Comparison of ENCODE assay signal across 24 mouse cellular contexts in genomic region chr11:53507098-53507805, GRCm38 (mm10). TPM values are rescaled to one million over a fixed set of nuclear protein-coding genes. Genes with fewer than 3 reads are reported as not detected.
A peak's percentile ranks its signal among the peaks of the same experiment; 100 is the strongest.
DNase-seq lines count a peak whose midpoint lies in the region; ATAC-seq and TF ChIP-seq lines count a peak whose summit lies in the region.
"Had no signal": no experiment of that assay in that cellular context is flagged by ENCODE, and none has a peak within 500 bp of the region (broad histone marks: within the 10 kb centered on the region; RNA-seq: fewer than 3 reads in every experiment).

No protein-coding gene starts in this region.

- H3K4me1 ChIP-seq in CH12.LX (ENCODE audit: control insufficient read depth in 1 of 2, insufficient read depth in 2 of 2): peaks cover 33 to 65% of the 10 kb centered on the region in 2 experiments
- H3K4me1 ChIP-seq: neural tube, embryonic 15.5 days had no signal

- intact Hi-C loops in heart, postnatal 36 days (cut with DNase I): no loop called here
- intact Hi-C loops in heart, postnatal 25 days (cut with DNase I): no loop called here

- TF ChIP-seq POLR2A in CH12.LX (IDR thresholded peaks at IDR 0.05; ENCODE audit: low read depth, low read length): no peak

- H3K9me3 ChIP-seq in CH12.LX (replicated peaks; ENCODE audit: low read length): no peaks in the 10 kb centered on the region
- H3K9me3 ChIP-seq: liver, embryonic 13.5 days; midbrain, embryonic 13.5 days; neural tube, embryonic 15.5 days had no signal

- H3K4me2 ChIP-seq in CH12.LX (ENCODE audit: insufficient read depth, low read depth, poor library complexity, severe bottlenecking): no peak overlapping the region
- H3K4me2 ChIP-seq: liver, embryonic 13.5 days; midbrain, embryonic 13.5 days; neural tube, embryonic 15.5 days had no signal

- in situ Hi-C loops in CH12.LX (cut with MboI; ENCODE audit: low pct_ligation_motif_present, low pct_unique_long_range_greater_than_20kb, low sequenced_read_pairs): no loop called here

- H3K27me3 ChIP-seq in CH12.LX (replicated peaks): no peaks in the 10 kb centered on the region
- H3K27me3 ChIP-seq: liver, embryonic 13.5 days; neural tube, embryonic 15.5 days had no signal

- peak overlapping the region; percentile 29; the same call in 1 of the 2 replicates for H3K27ac ChIP-seq in CH12.LX (ENCODE audit: insufficient read depth, low read depth)
- H3K27ac ChIP-seq: liver, embryonic 13.5 days; midbrain, embryonic 13.5 days; neural tube, embryonic 15.5 days had no signal

- H3K79me2 ChIP-seq in CH12.LX (replicated peaks; ENCODE audit: control insufficient read depth, extremely low read depth, insufficient read depth, poor library complexity, severe bottlenecking): no peaks in the 10 kb centered on the region

- no peaks in the 10 kb centered on the region for H3K36me3 ChIP-seq in CH12.LX (replicated peaks in 1 of 2; ENCODE audit: control insufficient read depth in 1 of 2, insufficient read depth in 1 of 2, low read length in 1 of 2)
- H3K36me3 ChIP-seq: liver, embryonic 13.5 days; midbrain, embryonic 13.5 days; neural tube, embryonic 15.5 days had no signal

- peak overlapping the region; percentile 18; the same call in 1 of the 2 replicates for H3K9ac ChIP-seq in CH12.LX (ENCODE audit: insufficient read depth, low read depth)
- H3K9ac ChIP-seq: liver, embryonic 13.5 days; midbrain, embryonic 13.5 days; neural tube, embryonic 15.5 days had no signal

- peak; percentile 64 to 72 for DNase-seq in heart, adult 18-20 months
- DNase-seq in heart, postnatal 36 days: no peak
- no peak for DNase-seq in CH12.LX (ENCODE audit: extremely low read depth)
- peak; percentile 68 for DNase-seq in brain, adult 2 months (ENCODE audit: low read depth, low spot score)
- DNase-seq in heart, postnatal 25 days (ENCODE audit: low spot score): peak; percentile 33
- no peak for DNase-seq in right cerebral cortex, postnatal 10 days (ENCODE audit: low spot score in 2 of 2)
- DNase-seq: liver, embryonic 13.5 days; retina, postnatal 1 day; thymus, postnatal 4 days had no signal

- no peak for TF ChIP-seq CTCF in CH12.LX (conservative IDR thresholded peaks at IDR 0.05 in 1 of 2, IDR thresholded peaks at IDR 0.05 in 1 of 2; ENCODE audit: low read depth in 2 of 2, low read length in 2 of 2)

- no peak for TF ChIP-seq EP300 in CH12.LX (IDR thresholded peaks at IDR 0.05; ENCODE audit: low read length)

- no peak overlapping the region for H3K4me3 ChIP-seq in CH12.LX (replicated peaks in 1 of 3; ENCODE audit: low read depth in 2 of 3, low read length in 2 of 3, poor library complexity in 1 of 3)
- H3K4me3 ChIP-seq: liver, embryonic 13.5 days; midbrain, embryonic 13.5 days; neural tube, embryonic 15.5 days had no signal

- dilution Hi-C loops in CH12.LX (cut with MboI; ENCODE audit: extremely low pct_ligation_motif_present, extremely low pct_unique_long_range_greater_than_20kb, low sequenced_read_pairs): no loop called here

- ATAC-seq in erythroblast, adult 5-6 weeks (replicated peaks; ENCODE audit: low FRiP score, poor library complexity, severe bottlenecking): no peak
- ATAC-seq: forebrain, embryonic 16.5 days; inflammation-experienced regulatory T-cells, adult 6 months; midbrain, embryonic 13.5 days had no signal

- TF ChIP-seq RAD21 in CH12.LX (IDR thresholded peaks at IDR 0.05; ENCODE audit: low read depth, low read length): no peak

TF ChIP-seq in CH12.LX, 34 proteins besides CTCF, POLR2A, EP300 and RAD21:
- TF ChIP-seq TCF12 (IDR thresholded peaks at IDR 0.05; ENCODE audit: low read depth, low read length) (no peak), TBP (conservative IDR thresholded peaks at IDR 0.05; ENCODE audit: low read depth, low read length) (no peak), ETS1 (conservative IDR thresholded peaks at IDR 0.05; ENCODE audit: low read depth, low read length) (no peak), E2F4 (IDR thresholded peaks at IDR 0.05; ENCODE audit: insufficient replicate concordance, low read depth, low read length) (no peak), JUND (conservative IDR thresholded peaks at IDR 0.05; ENCODE audit: low read depth, low read length) (no peak), UBTF (IDR thresholded peaks at IDR 0.05; ENCODE audit: low read depth, low read length) (no peak), NELFE (IDR thresholded peaks at IDR 0.05; ENCODE audit: low read depth, low read length) (no peak), USF1 (IDR thresholded peaks at IDR 0.05; ENCODE audit: low read depth, low read length) (no peak)

RNA-seq across cellular contexts. Expression of gene Sept8, which starts 11.8 kb away (rescaled TPM):
- 10 to 100 TPM; 24.7 to 24.8 TPM for total RNA-seq in heart, adult 18-20 months (2021)
- total RNA-seq in heart, postnatal 36 days (2021): 10 to 100 TPM; 28.4 to 35.3 TPM
- total RNA-seq in CH12.LX (2012; rRNA removed): 14.9 and 21.9 TPM in 2 replicates
- total RNA-seq in CH12.LX (2014; rRNA removed): 8.2 and 8.5 TPM in 2 replicates
- polyA plus RNA-seq in CH12.LX (2012; ENCODE audit: insufficient read length, low read depth): 15.2 and 15.3 TPM in 2 replicates
- 10 to 100 TPM; 32.0 to 37.0 TPM for total RNA-seq in heart, postnatal 25 days (2021)
- 28.1 and 29.9 TPM in 2 replicates for total RNA-seq in erythroblast, adult 5-6 weeks (2015; ENCODE audit: low replicate concordance)
- 31.2 and 60.5 TPM in 2 replicates for total RNA-seq in erythroblast, adult 5-6 weeks (2017; ENCODE audit: low replicate concordance)

RNA-seq across cellular contexts. Expression of gene Sowaha, which starts 27.2 kb away (rescaled TPM):
- total RNA-seq in heart, adult 18-20 months (2021): under 1 TPM; 0.28 to 0.30 TPM
- under 1 TPM; 0.14 TPM for total RNA-seq in heart, postnatal 36 days (2021)
- total RNA-seq in CH12.LX (2012; rRNA removed): not detected in 2 replicates
- total RNA-seq in CH12.LX (2014; rRNA removed): not detected in 2 replicates
- polyA plus RNA-seq in CH12.LX (2012; ENCODE audit: insufficient read length, low read depth): not detected in 2 replicates
- under 1 TPM; 0.08 to 0.17 TPM for total RNA-seq in heart, postnatal 25 days (2021)
- total RNA-seq in erythroblast, adult 5-6 weeks (2015; ENCODE audit: low replicate concordance): 178 and 210 TPM in 2 replicates
- 298 and 357 TPM in 2 replicates for total RNA-seq in erythroblast, adult 5-6 weeks (2017; ENCODE audit: low replicate concordance)
- total RNA-seq: granulocyte monocyte progenitor cell, adult 5-6 weeks; MEL had no signal
- polyA plus RNA-seq: inflammation-experienced regulatory T-cells, adult 6 months had no signal

RNA-seq across cellular contexts. Expression of gene Gm9945, which starts 27.3 kb away (rescaled TPM):
- not detected for total RNA-seq in heart, adult 18-20 months (2021)
- not detected for total RNA-seq in heart, postnatal 36 days (2021)
- not detected in 2 replicates for total RNA-seq in CH12.LX (2012; rRNA removed)
- not detected in 2 replicates for total RNA-seq in CH12.LX (2014; rRNA removed)
- polyA plus RNA-seq in CH12.LX (2012; ENCODE audit: insufficient read length, low read depth): not detected in 2 replicates
- not detected for total RNA-seq in heart, postnatal 25 days (2021)
- 2.3 and 2.5 TPM in 2 replicates for total RNA-seq in erythroblast, adult 5-6 weeks (2015; ENCODE audit: low replicate concordance)
- total RNA-seq in erythroblast, adult 5-6 weeks (2017; ENCODE audit: low replicate concordance): 5.2 and 6.7 TPM in 2 replicates
- total RNA-seq: adrenal gland, adult 8-10 months; granulocyte monocyte progenitor cell, adult 5-6 weeks; MEL had no signal
- polyA plus RNA-seq: brain, embryonic 14.5 days; embryonic facial prominence, embryonic 11.5 days; forebrain, embryonic 16.5 days; hindbrain, embryonic 11.5 days; inflammation-experienced regulatory T-cells, adult 6 months; limb, embryonic 11.5 days; lung, embryonic 16.5 days; midbrain, embryonic 13.5 days; neural tube, embryonic 15.5 days; small intestine, adult 2 months had no signal

RNA-seq across cellular contexts. Expression of gene Gm9837, which starts 37.0 kb away (rescaled TPM):
- not detected for total RNA-seq in heart, adult 18-20 months (2021)
- total RNA-seq in heart, postnatal 36 days (2021): not detected
- not detected in 2 replicates for total RNA-seq in CH12.LX (2012; rRNA removed)
- not detected in 2 replicates for total RNA-seq in CH12.LX (2014; rRNA removed)
- polyA plus RNA-seq in CH12.LX (2012; ENCODE audit: insufficient read length, low read depth): not detected in 2 replicates
- total RNA-seq in heart, postnatal 25 days (2021): not detected
- not detected in 2 replicates for total RNA-seq in erythroblast, adult 5-6 weeks (2015; ENCODE audit: low replicate concordance)
- total RNA-seq in erythroblast, adult 5-6 weeks (2017; ENCODE audit: low replicate concordance): not detected in 2 replicates
- total RNA-seq: adrenal gland, adult 8-10 months; granulocyte monocyte progenitor cell, adult 5-6 weeks; left cerebral cortex, adult 18-20 months; MEL had no signal
- polyA plus RNA-seq: brain, embryonic 14.5 days; embryonic facial prominence, embryonic 11.5 days; forebrain, embryonic 16.5 days; hindbrain, embryonic 11.5 days; inflammation-experienced regulatory T-cells, adult 6 months; limb, embryonic 11.5 days; liver, embryonic 13.5 days; lung, embryonic 16.5 days; midbrain, embryonic 13.5 days; neural tube, embryonic 15.5 days; small intestine, adult 2 months had no signal

RNA-seq across cellular contexts. Expression of gene Shroom1, which starts 50.2 kb away (rescaled TPM):
- total RNA-seq in heart, adult 18-20 months (2021): under 1 TPM; 0.30 to 0.57 TPM
- total RNA-seq in heart, postnatal 36 days (2021): under 1 TPM; 0.39 to 0.76 TPM
- total RNA-seq in CH12.LX (2012; rRNA removed): not detected in 2 replicates
- total RNA-seq in CH12.LX (2014; rRNA removed): not detected in 2 replicates
- polyA plus RNA-seq in CH12.LX (2012; ENCODE audit: insufficient read length, low read depth): not detected in 2 replicates
- under 1 TPM; 0.49 to 0.59 TPM for total RNA-seq in heart, postnatal 25 days (2021)
- total RNA-seq in erythroblast, adult 5-6 weeks (2015; ENCODE audit: low replicate concordance): not detected in 2 replicates
- total RNA-seq in erythroblast, adult 5-6 weeks (2017; ENCODE audit: low replicate concordance): not detected in 2 replicates
- total RNA-seq: granulocyte monocyte progenitor cell, adult 5-6 weeks; MEL had no signal

Comparison
In these comparisons a context has a peak if more than half of its experiments do, and no peak if none do; other contexts are left out.
1. DNase-seq: peak in heart, adult 18-20 months (2 of 2), brain, adult 2 months (single experiment) and heart, postnatal 25 days (single experiment); none in heart, postnatal 36 days (0 of 2), CH12.LX (single experiment) and right cerebral cortex, postnatal 10 days (0 of 2).
2. RNA of gene Sowaha, which starts 27.2 kb away (total RNA-seq): 178 to 357 TPM in erythroblast, adult 5-6 weeks; 0.28 to 0.30 TPM in heart, adult 18-20 months, 0.08 to 0.17 TPM in heart, postnatal 25 days, 0.14 TPM in heart, postnatal 36 days and not detected in CH12.LX; every median in the first group is over 100 times any median in the second.